In the genomic region with DNA sequence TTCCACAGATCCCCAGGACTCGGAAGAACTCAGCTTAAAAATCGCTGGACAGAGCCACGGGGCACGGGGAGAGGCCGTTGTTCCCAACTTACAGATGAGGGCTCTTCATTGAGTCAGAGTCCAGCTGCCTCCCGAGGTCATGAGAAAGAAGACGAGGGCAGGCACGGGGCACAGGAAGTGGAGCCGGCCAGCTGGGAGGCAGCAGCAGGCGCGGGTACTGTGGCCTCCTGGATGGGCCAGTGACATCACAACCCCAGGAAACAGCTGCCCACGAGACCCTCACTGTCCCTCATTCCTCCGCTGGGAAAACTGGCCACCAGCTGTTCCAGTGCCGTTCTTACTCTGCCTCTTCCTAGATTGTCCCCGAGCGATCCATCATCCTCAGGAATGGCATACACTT, we compare ENCODE assay signal across 11 mouse cellular contexts. TPM values are rescaled to one million over a fixed set of nuclear protein-coding genes. Genes with fewer than 3 reads are reported as not detected.
DNase-seq lines count a peak whose midpoint lies in the region; ATAC-seq and TF ChIP-seq lines count a peak whose summit lies in the region.
"Had no signal": no experiment of that assay in that cellular context is flagged by ENCODE, and none has a peak within 500 bp of the region (broad histone marks: within the 10 kb centered on the region; RNA-seq: fewer than 3 reads in every experiment).

No protein-coding gene starts in this region.

- WGBS in lung, embryonic 16.5 days = 16% methylated on average over 16 of the region's 16 CpGs
- WGBS in lung, adult 2 months = 17% methylated on average over 16 of the region's 16 CpGs

- no peak overlapping the region for H3K27ac ChIP-seq in lung, embryonic 16.5 days (ENCODE audit: low read length)

- no peaks in the 10 kb centered on the region for H3K27me3 ChIP-seq in lung, embryonic 16.5 days (ENCODE audit: control insufficient read depth, insufficient read depth, low read depth, low read length)

- no peaks in the 10 kb centered on the region for H3K9me3 ChIP-seq in lung, embryonic 16.5 days (ENCODE audit: control insufficient read depth, low read length)

- peaks cover 16% of the 10 kb centered on the region for H3K4me1 ChIP-seq in lung, embryonic 16.5 days (replicated peaks; ENCODE audit: control insufficient read depth, insufficient read depth, low read length)
- H3K4me1 ChIP-seq in lung, adult 2 months (ENCODE audit: control insufficient read depth, insufficient read depth, low read length) = peaks cover 9% of the 10 kb centered on the region

- DNase-seq in adrenal gland, postnatal 14 days = peak; percentile 63
- DNase-seq in adrenal gland, adult 18-20 months (ENCODE audit: low spot score in 2 of 2) = no peak
- no peak for DNase-seq in lung, adult 2 months
- peak; percentile 40 for DNase-seq in kidney, adult 9 months
- DNase-seq in mesoderm, embryonic 11.5 days (ENCODE audit: low read depth, low spot score) = peak; percentile 69
- DNase-seq in layer of hippocampus, postnatal 36 days = no peak
- DNase-seq in layer of hippocampus, adult 9-11 months = no peak
- DNase-seq: forebrain, postnatal 0 days; left cerebral cortex, postnatal 4 days had no signal

- no peaks in the 10 kb centered on the region for H3K36me3 ChIP-seq in lung, embryonic 16.5 days (ENCODE audit: control insufficient read depth, insufficient read depth, low read length)

- TF ChIP-seq CTCF in lung, adult 2 months (IDR thresholded peaks at IDR 0.05; ENCODE audit: insufficient read depth, low read length) = no peak

- peak overlapping the region; percentile 21; the same call in 1 of the 2 replicates for H3K4me2 ChIP-seq in lung, embryonic 16.5 days (ENCODE audit: low read depth, low read length)
- H3K4me2 ChIP-seq: midbrain, embryonic 11.5 days had no signal

- peak; percentile 34; the same call in 1 of the 2 replicates for ATAC-seq in lung, embryonic 16.5 days (ENCODE audit: low read depth)
- ATAC-seq: forebrain, postnatal 0 days had no signal

- TF ChIP-seq POLR2A in lung, adult 2 months (IDR thresholded peaks at IDR 0.05; ENCODE audit: borderline replicate concordance, extremely low read depth, low read depth, low read length) = no peak

- H3K9ac ChIP-seq in lung, embryonic 16.5 days (ENCODE audit: low read length) = no peak overlapping the region
- H3K9ac ChIP-seq: forebrain, postnatal 0 days had no signal

- no peak overlapping the region for H3K4me3 ChIP-seq in lung, embryonic 16.5 days (ENCODE audit: low read length)
- H3K4me3 ChIP-seq in lung, adult 2 months (replicated peaks; ENCODE audit: extremely low read depth, low read depth, low read length) = no peak overlapping the region

RNA-seq across cellular contexts. Expression of gene Id3, which starts 23.3 kb away (rescaled TPM):
- 91.3 and 98.0 TPM in 2 replicates for total RNA-seq in adrenal gland, postnatal 14 days (2021)
- total RNA-seq in adrenal gland, adult 18-20 months (2021) = 10 to 100 TPM; 47.4 to 77.7 TPM
- polyA plus RNA-seq in lung, embryonic 16.5 days (2015; fragmentation: Nextera tagmentation; extraction: Ambion mirVana) = 560 and 561 TPM in 2 replicates
- 390 and 505 TPM in 2 replicates for polyA plus RNA-seq in lung, adult 2 months (2012; rRNA removed)
- total RNA-seq in layer of hippocampus, postnatal 36 days (2021) = 10 to 100 TPM; 35.4 to 42.4 TPM

RNA-seq across cellular contexts. Expression of gene E2f2, which starts 52.2 kb away (rescaled TPM):
- 12.0 and 13.6 TPM in 2 replicates for total RNA-seq in adrenal gland, postnatal 14 days (2021)
- total RNA-seq in adrenal gland, adult 18-20 months (2021) = 1 to 10 TPM; 1.9 to 3.2 TPM
- polyA plus RNA-seq in lung, embryonic 16.5 days (2015; fragmentation: Nextera tagmentation; extraction: Ambion mirVana) = 18.4 and 18.8 TPM in 2 replicates
- 8.9 and 11.2 TPM in 2 replicates for polyA plus RNA-seq in lung, adult 2 months (2012; rRNA removed)
- total RNA-seq in layer of hippocampus, postnatal 36 days (2021) = under 1 TPM; 0.63 to 0.72 TPM

Comparison
In these comparisons a context has a peak if more than half of its experiments do, and no peak if none do; other contexts are left out.
1. DNase-seq: peak in adrenal gland, postnatal 14 days (single experiment), kidney, adult 9 months (single experiment) and mesoderm, embryonic 11.5 days (single experiment); none in adrenal gland, adult 18-20 months (0 of 2), lung, adult 2 months (single experiment), layer of hippocampus, postnatal 36 days (0 of 2) and layer of hippocampus, adult 9-11 months (single experiment).